Mouse (Mus musculus): ENCODE results near the gene Ccdc137. TPM values are rescaled to one million over a fixed set of nuclear protein-coding genes. Genes with fewer than 3 reads are reported as not detected.

Ccdc137 gene
- polyA plus RNA-seq, 1 experiment = 24.6 TPM

DNA sequence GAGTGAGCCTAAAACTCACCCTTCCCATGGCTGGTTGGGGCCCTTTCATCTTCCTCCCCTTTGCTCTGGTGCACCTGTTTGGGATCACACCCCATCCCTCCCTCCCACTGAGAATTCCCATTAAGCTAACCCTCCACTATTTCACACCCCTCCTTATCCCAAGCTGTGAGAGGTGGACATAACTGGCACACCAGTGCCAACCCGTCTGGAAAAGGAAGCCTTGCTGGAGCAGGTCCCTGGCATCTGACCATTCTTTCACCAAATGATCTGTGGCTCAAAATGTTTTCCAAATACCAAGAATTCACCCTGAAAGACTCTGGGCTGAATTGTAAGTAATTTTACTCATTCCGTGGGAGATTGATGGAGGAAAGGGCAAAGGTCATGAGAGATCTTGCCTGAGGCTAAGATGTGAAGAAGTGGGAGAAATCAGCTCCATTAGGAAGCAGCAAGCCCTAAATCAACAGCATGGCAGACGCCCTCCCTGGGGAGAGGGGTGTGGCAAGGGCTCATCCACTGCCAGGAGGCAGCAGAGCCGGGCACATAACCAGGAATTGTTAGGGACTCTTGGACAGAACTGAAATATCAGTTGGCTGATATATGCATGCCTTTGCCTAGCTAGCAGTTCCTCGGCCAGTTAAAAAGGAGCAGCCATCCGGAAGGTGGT, 55.0 kb downstream of the Ccdc137 start:
- H3K4me3 ChIP-seq (ENCODE audit: insufficient read depth, poor library complexity, severe bottlenecking) = no peak overlapping the region
- no peak overlapping the region for H3ac ChIP-seq (ENCODE audit: control insufficient read depth, insufficient read length, low read depth)
- H3K36me3 ChIP-seq (ENCODE audit: control insufficient read depth, insufficient read depth) = no peaks in the 10 kb centered on the region
- no peaks in the 10 kb centered on the region for H3K79me2 ChIP-seq (ENCODE audit: control insufficient read depth, insufficient read depth)
- no peaks in the 10 kb centered on the region for H3K27me3 ChIP-seq (ENCODE audit: control insufficient read depth, insufficient read depth, insufficient read length)
- no peaks in the 10 kb centered on the region for H3K79me3 ChIP-seq (ENCODE audit: low read depth)
- TF ChIP-seq MYOG (IDR thresholded peaks at IDR 0.05; ENCODE audit: control insufficient read depth, extremely low read depth, insufficient read length) (no peak), FOSL1 (IDR thresholded peaks at IDR 0.05; ENCODE audit: insufficient read depth, low read length, poor library complexity, severe bottlenecking) (no peak), CEBPB (IDR thresholded peaks at IDR 0.05; ENCODE audit: low read depth) (no peak), CTCF (IDR thresholded peaks at IDR 0.05; ENCODE audit: control insufficient read depth, insufficient read depth, insufficient read length) (no peak), MYOD1 (IDR thresholded peaks at IDR 0.05; ENCODE audit: control insufficient read depth, insufficient read length, low read depth) (no peak), MAX (IDR thresholded peaks at IDR 0.05) (no peak), USF1 (IDR thresholded peaks at IDR 0.05; ENCODE audit: low read depth) (no peak)

Other genes starting within 250 kb of the Ccdc137 start
- 10.8 TPM for gene Bahcc1, start 225.2 kb upstream of the Ccdc137 start, polyA plus RNA-seq (2012; fragmentation: generic; extraction: Trizol)
- gene Actg1, start 109.6 kb upstream of the Ccdc137 start, polyA plus RNA-seq (2012; fragmentation: generic; extraction: Trizol) = 7,516 TPM
- gene Fscn2, start 96.6 kb upstream of the Ccdc137 start, polyA plus RNA-seq (2012; fragmentation: generic; extraction: Trizol) = 0.25 TPM
- 18.0 TPM for gene Faap100, start 79.4 kb upstream of the Ccdc137 start, polyA plus RNA-seq (2012; fragmentation: generic; extraction: Trizol)
- gene Nploc4, start 20.4 kb upstream of the Ccdc137 start, polyA plus RNA-seq (2012; fragmentation: generic; extraction: Trizol) = 61.8 TPM
- gene Tspan10, start 15.5 kb upstream of the Ccdc137 start, polyA plus RNA-seq (2012; fragmentation: generic; extraction: Trizol) = 0.02 TPM
- 0.13 TPM for gene Pde6g, start 4.6 kb upstream of the Ccdc137 start, polyA plus RNA-seq (2012; fragmentation: generic; extraction: Trizol)
- 7.5 TPM for gene Oxld1, start within 50 bp of the Ccdc137 start, polyA plus RNA-seq (2012; fragmentation: generic; extraction: Trizol)
- gene Arl16, start 9.5 kb downstream of the Ccdc137 start, polyA plus RNA-seq (2012; fragmentation: generic; extraction: Trizol) = 26.4 TPM
- 338 TPM for gene Mrpl12, start 26.5 kb downstream of the Ccdc137 start, polyA plus RNA-seq (2012; fragmentation: generic; extraction: Trizol)
- gene Slc25a10, start 33.7 kb downstream of the Ccdc137 start, polyA plus RNA-seq (2012; fragmentation: generic; extraction: Trizol) = 154 TPM
- not detected for gene Gcgr, start 72.6 kb downstream of the Ccdc137 start, polyA plus RNA-seq (2012; fragmentation: generic; extraction: Trizol)
- 90.7 TPM for gene Mcrip1, start 91.6 kb downstream of the Ccdc137 start, polyA plus RNA-seq (2012; fragmentation: generic; extraction: Trizol)
- 0.12 TPM for gene Ppp1r27, start 93.0 kb downstream of the Ccdc137 start, polyA plus RNA-seq (2012; fragmentation: generic; extraction: Trizol)
- gene P4hb, start 115.1 kb downstream of the Ccdc137 start, polyA plus RNA-seq (2012; fragmentation: generic; extraction: Trizol) = 519 TPM
- 1,072 TPM for gene Arhgdia, start 123.5 kb downstream of the Ccdc137 start, polyA plus RNA-seq (2012; fragmentation: generic; extraction: Trizol)
- gene Alyref, start 140.2 kb downstream of the Ccdc137 start, polyA plus RNA-seq (2012; fragmentation: generic; extraction: Trizol) = 218 TPM
- gene Anapc11, start 140.3 kb downstream of the Ccdc137 start, polyA plus RNA-seq (2012; fragmentation: generic; extraction: Trizol) = 254 TPM
- not detected for gene Npb, start 150.4 kb downstream of the Ccdc137 start, polyA plus RNA-seq (2012; fragmentation: generic; extraction: Trizol)
- 51.5 TPM for gene Pcyt2, start 159.8 kb downstream of the Ccdc137 start, polyA plus RNA-seq (2012; fragmentation: generic; extraction: Trizol)
- 21.9 TPM for gene Sirt7, start 167.1 kb downstream of the Ccdc137 start, polyA plus RNA-seq (2012; fragmentation: generic; extraction: Trizol)
- gene Mafg, start 175.5 kb downstream of the Ccdc137 start, polyA plus RNA-seq (2012; fragmentation: generic; extraction: Trizol) = 33.3 TPM
- gene Pycr1, start 185.7 kb downstream of the Ccdc137 start, polyA plus RNA-seq (2012; fragmentation: generic; extraction: Trizol) = 16.1 TPM
- not detected for gene Myadml2, start 190.0 kb downstream of the Ccdc137 start, polyA plus RNA-seq (2012; fragmentation: generic; extraction: Trizol)
- gene Notum, start 203.1 kb downstream of the Ccdc137 start, polyA plus RNA-seq (2012; fragmentation: generic; extraction: Trizol) = 0.43 TPM
- gene Aspscr1, start 214.9 kb downstream of the Ccdc137 start, polyA plus RNA-seq (2012; fragmentation: generic; extraction: Trizol) = 66.0 TPM

Data from C2C12 (cell line).